Mouse (Mus musculus) heart, postnatal 0 days (tissue): ENCODE results near the gene C3ar1. TPM values are rescaled to one million over a fixed set of nuclear protein-coding genes. Genes with fewer than 3 reads are reported as not detected.

Source experiments
- ATAC-seq: fragments of 200-750 bp; cut with Nextera tagmentation; 2 replicates; pipeline ENCODE4 v1.8.0; 2017; ENCODE audit warnings: low read depth, moderate number of reproducible peaks, moderate library complexity; ENCODE audit not compliant: insufficient read depth
- DNase-seq: peaks from one replicate; pipeline ENCODE4 v3.0.0-alpha.2; 2016; ENCODE audit warnings: low spot score
- H3K27ac ChIP-seq: fragments of 300-500 bp; sonication (generic); 2 replicates; pipeline ENCODE4 v1.5.1; 2014; ENCODE audit warnings: low read depth, mild to moderate bottlenecking
- H3K27me3 ChIP-seq: fragments of 300-500 bp; sonication (generic); 2 replicates; pipeline ENCODE4 v1.6.1; 2014; ENCODE audit warnings: low read length, mixed read lengths; ENCODE audit not compliant: control insufficient read depth, insufficient read depth
- H3K36me3 ChIP-seq: fragments of 300-500 bp; sonication (generic); replicated peaks from 2 replicates; pipeline ENCODE4 v1.6.1; 2014; ENCODE audit warnings: low read length, mixed read lengths; ENCODE audit not compliant: control insufficient read depth, insufficient read depth
- H3K4me1 ChIP-seq: fragments of 300-500 bp; sonication (generic); 2 replicates; pipeline ENCODE4 v1.6.1; 2014; ENCODE audit warnings: antibody characterized with exemption; ENCODE audit not compliant: control insufficient read depth, insufficient read depth
- H3K4me2 ChIP-seq: fragments of 300-500 bp; sonication (generic); 2 replicates; pipeline ENCODE4 v1.6.1; 2014; ENCODE audit warnings: low read depth, mild to moderate bottlenecking, low read length, moderate library complexity
- H3K4me3 ChIP-seq: fragments of 300-500 bp; sonication (generic); 2 replicates; pipeline ENCODE4 v1.5.1; 2014; ENCODE audit warnings: low read depth, low read length
- H3K9ac ChIP-seq: fragments of 300-500 bp; sonication (generic); replicated peaks from 2 replicates; pipeline ENCODE4 v1.6.1; 2014; ENCODE audit warnings: low read depth, low read length, mixed read lengths
- H3K9me3 ChIP-seq: fragments of 300-500 bp; sonication (generic); replicated peaks from 2 replicates; pipeline ENCODE4 v1.6.1; 2016; ENCODE audit warnings: low read length; ENCODE audit not compliant: control insufficient read depth
- CTCF ChIP-seq: IDR thresholded peaks from 2 replicates; pipeline ENCODE4 v1.5.1; 2016; ENCODE audit warnings: antibody characterized with exemption, control low read depth, low read depth
- EP300 ChIP-seq: IDR thresholded peaks from 2 replicates; pipeline ENCODE4 v1.6.1; 2016; ENCODE audit warnings: antibody characterized with exemption, low read depth
- WGBS: fragments of 180-500 bp; shearing (Covaris S2); extraction: QIAGEN DNeasy Blood & Tissue Kit; methylation state at CpG from one replicate; pipeline ENCODE4 v1.1.7; 2014; 5-methylcytosine and 5-hydroxymethylcytosine counted together
- microRNA-seq: library from miRNA; unstranded; fragments of <30 nt; microRNA quantifications from one replicate; pipeline ENCODE4, GENCODE M21; 2016
- polyA plus RNA-seq: library from polyadenylated mRNA; unstranded; fragments of >200 nt; fragmentation: Nextera tagmentation; extraction: Ambion mirVana; gene quantifications from 2 replicates; pipeline ENCODE4 v1.2.1, GENCODE M21; 2015
- total RNA-seq: library from RNA; depleted of rRNA; stranded (reverse); fragments of >200 nt; gene quantifications from 2 replicates; pipeline ENCODE4 v1.2.3, GENCODE M21; 2014; ENCODE audit warnings: low replicate concordance; rRNA removed

Gene C3ar1
- total and polyA plus RNA-seq, 2 experiments from 2014 or later: 2.3 to 2.9 TPM

DNA sequence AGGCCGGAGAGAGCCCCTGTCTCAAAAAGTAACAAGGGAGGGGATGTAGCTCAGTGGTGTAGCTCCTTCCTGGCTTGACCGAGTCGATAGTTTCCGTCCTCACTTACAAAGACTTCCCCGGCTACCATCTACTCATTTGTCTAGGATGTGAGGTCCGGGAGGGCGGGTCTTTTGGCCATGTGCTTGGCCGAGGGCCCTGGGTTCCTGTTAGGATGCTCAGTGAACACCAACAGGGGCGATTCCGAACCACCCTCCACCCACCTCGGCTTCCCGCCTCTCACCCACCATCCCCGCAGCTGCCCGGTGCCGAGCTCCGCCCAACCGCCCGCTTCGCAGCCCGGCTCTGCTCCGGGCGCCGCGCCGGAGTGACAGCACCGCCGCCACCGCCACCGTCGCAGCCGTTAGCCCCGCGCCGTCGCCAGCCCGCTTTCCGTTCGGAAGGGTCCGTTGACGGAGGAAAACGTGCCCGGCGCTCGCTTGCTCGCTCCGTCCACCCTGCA, 54.6 kb downstream of the C3ar1 start, which contains the start of gene Slc2a3:
TSS of gene Slc2a3 (minus strand) at position 340 of the 500 bp plus-strand sequence.
- Histone ChIP-seq H3K4me2 (peak within 1 kb of the TSS; percentile 90), H3K9me3 (no peaks in the 10 kb centered on the region), H3K27ac (peak within 1 kb of the TSS; percentile 18), H3K4me1 (peaks cover 10% of the 10 kb centered on the region; the same call in 1 of the 2 replicates), H3K9ac (peak within 1 kb of the TSS; percentile 57), H3K36me3 (no peaks in the 10 kb centered on the region), H3K4me3 (peak within 1 kb of the TSS; percentile 53), H3K27me3 (no peaks in the 10 kb centered on the region)
- WGBS: 1% methylated on average over 42 of the region's 46 CpGs
- peak; percentile 59 for ATAC-seq
- TF ChIP-seq CTCF (no peak), EP300 (no peak)
- DNase-seq: peak; percentile 31

DNA sequence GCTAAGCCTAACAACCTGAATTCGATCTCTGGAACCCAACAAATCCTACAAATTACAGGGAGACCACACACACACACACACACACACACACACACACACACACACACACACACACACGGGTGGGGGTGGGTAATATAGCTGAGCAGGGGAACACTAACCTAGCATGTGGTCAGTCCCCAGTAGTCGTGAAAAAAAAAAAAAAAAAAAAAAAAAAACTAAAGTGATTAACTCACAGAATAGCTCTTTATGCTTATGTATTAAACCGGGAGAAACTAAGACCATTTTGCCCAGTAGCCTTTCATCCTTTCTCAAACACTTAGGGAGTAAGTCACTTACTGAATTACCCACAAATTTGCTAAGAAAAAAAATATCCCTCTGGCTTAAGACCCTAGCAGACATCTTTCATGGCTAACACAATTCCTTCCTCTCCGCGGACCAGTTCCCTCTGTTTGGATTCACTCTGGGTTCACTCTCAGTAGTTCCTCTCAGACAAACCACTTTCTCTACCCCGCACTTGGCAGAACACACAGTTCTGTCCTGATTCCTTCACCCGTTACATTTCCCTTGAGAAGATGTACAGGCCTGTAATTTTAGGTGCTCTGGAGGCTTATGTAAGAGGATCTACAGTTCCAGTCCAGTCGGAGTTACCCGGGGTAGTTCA, 55.2 kb downstream of the C3ar1 start:
- peak; percentile 4; the same call in 1 of the 2 replicates for ATAC-seq
- H3K36me3 ChIP-seq: no peaks in the 10 kb centered on the region
- H3K4me1 ChIP-seq: peaks cover 10% of the 10 kb centered on the region; the same call in 1 of the 2 replicates
- TF ChIP-seq CTCF (no peak), EP300 (no peak)
- H3K4me2 ChIP-seq: peak overlapping the region; percentile 90
- no peak for DNase-seq
- no peak overlapping the region; the same call in 1 of the 2 replicates for H3K9ac ChIP-seq
- H3K27ac ChIP-seq: peak overlapping the region; percentile 18
- peak overlapping the region; percentile 53 for H3K4me3 ChIP-seq
- no peaks in the 10 kb centered on the region for H3K27me3 ChIP-seq
- no peaks in the 10 kb centered on the region for H3K9me3 ChIP-seq
- WGBS: 45% methylated on average over 10 of the region's 10 CpGs

Small RNA genes lying within 50 kb of the gene (microRNA-seq; reads per million reads assigned to microRNA genes)
- gene Mir7231: not detected

Other genes with a start within 250 kb of the C3ar1 start
- gene Gdf3, start 246.1 kb downstream of the C3ar1 start, total RNA-seq: 0.15 TPM in 1 of 2 replicates, not detected in the other
- gene Gdf3, start 246.1 kb downstream of the C3ar1 start, polyA plus RNA-seq: 0.05 and 0.26 TPM in 2 replicates
- not detected in 2 replicates for gene Dppa3, start 229.8 kb downstream of the C3ar1 start, total RNA-seq
- gene Dppa3, start 229.8 kb downstream of the C3ar1 start, polyA plus RNA-seq: 0.18 and 0.41 TPM in 2 replicates
- gene Nanog, start 148.7 kb downstream of the C3ar1 start, total RNA-seq: 0.73 and 1.3 TPM in 2 replicates
- 0.47 and 0.61 TPM in 2 replicates for gene Nanog, start 148.7 kb downstream of the C3ar1 start, polyA plus RNA-seq
- gene Slc2a3, start 54.5 kb downstream of the C3ar1 start, total RNA-seq: 21.4 and 21.6 TPM in 2 replicates
- gene Slc2a3, start 54.5 kb downstream of the C3ar1 start, polyA plus RNA-seq: 1.7 and 1.8 TPM in 2 replicates
- 17.8 TPM in 2 replicates for gene Foxj2, start 36.2 kb downstream of the C3ar1 start, total RNA-seq
- 4.4 and 4.5 TPM in 2 replicates for gene Foxj2, start 36.2 kb downstream of the C3ar1 start, polyA plus RNA-seq
- 37.7 and 40.3 TPM in 2 replicates for gene Necap1, start 18.3 kb upstream of the C3ar1 start, total RNA-seq
- gene Necap1, start 18.3 kb upstream of the C3ar1 start, polyA plus RNA-seq: 35.9 and 37.0 TPM in 2 replicates
- 0.54 TPM in 1 of 2 replicates, not detected in the other for gene Clec4a1, start 65.7 kb upstream of the C3ar1 start, total RNA-seq
- gene Clec4a1, start 65.7 kb upstream of the C3ar1 start, polyA plus RNA-seq: 1.8 and 2.0 TPM in 2 replicates
- 1.3 and 2.7 TPM in 2 replicates for gene Clec4a3, start 96.4 kb upstream of the C3ar1 start, total RNA-seq
- gene Clec4a3, start 96.4 kb upstream of the C3ar1 start, polyA plus RNA-seq: 2.5 and 3.4 TPM in 2 replicates
- gene Clec4a4, start 134.2 kb upstream of the C3ar1 start, total RNA-seq: not detected in 2 replicates
- not detected in 2 replicates for gene Clec4a4, start 134.2 kb upstream of the C3ar1 start, polyA plus RNA-seq
- gene Clec4b1, start 193.8 kb upstream of the C3ar1 start, total RNA-seq: not detected in 2 replicates
- gene Clec4b1, start 193.8 kb upstream of the C3ar1 start, polyA plus RNA-seq: not detected in 2 replicates